Mouse (Mus musculus): ENCODE measurements around the gene Cacnb4.

Gene Cacnb4

DNA sequence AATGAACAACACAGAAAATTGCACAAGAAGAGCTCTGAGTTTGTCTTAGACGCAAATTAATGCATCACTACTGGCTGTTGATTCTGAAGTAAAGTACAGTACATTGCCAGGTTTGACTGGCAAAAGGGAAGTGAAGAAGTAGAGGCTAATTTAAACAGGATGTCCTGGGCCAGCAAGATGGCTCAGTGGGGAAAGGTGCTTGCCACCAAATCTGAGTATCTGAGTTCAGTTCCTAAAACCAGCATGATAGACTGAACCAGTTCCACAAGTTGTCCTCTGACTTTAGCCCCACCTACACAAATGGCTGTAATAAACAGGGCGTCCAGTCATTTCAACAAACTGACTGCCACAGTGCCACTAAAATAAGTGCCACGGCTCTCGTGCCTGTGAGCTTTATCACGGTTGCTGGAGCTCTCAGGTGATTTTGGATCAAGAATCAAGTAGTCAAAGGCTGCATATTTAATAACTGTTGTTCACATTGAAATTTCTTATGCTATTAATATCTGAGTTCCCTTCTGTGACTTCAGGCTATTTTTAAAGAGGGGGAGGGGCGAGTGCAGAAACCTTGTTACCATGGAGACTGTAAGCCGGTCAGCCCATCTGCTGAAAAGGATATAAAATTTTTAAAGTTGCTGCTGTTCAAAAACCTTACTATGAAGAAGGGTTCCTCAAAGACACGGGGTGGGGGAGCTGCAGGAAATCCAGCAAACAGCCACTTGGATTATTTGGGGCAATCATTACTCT is 29.2 kb downstream of the Cacnb4 start:
- DNase-seq (ENCODE audit: low spot score) = no peak

DNA sequence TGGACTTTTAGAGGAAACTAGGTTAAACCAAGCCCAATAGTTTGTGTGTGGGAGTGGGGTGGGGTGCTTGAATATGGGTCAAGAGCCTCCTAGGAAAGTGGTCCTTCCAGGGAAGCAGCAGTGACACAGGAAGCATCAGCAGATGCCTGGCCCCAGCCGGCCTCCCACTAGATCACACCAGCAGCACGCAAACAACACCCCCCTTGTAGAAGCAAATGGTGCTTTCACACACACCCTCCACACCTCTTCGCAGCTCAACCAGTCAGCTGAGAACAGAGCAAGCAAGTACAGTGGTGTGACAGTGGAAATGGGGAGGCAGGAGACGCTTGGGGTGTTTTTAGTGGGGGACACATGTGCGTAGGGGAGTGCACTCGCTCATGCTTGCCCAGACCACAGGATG is 33.0 kb downstream of the Cacnb4 start:
- DNase-seq (ENCODE audit: low spot score) = no peak

DNA sequence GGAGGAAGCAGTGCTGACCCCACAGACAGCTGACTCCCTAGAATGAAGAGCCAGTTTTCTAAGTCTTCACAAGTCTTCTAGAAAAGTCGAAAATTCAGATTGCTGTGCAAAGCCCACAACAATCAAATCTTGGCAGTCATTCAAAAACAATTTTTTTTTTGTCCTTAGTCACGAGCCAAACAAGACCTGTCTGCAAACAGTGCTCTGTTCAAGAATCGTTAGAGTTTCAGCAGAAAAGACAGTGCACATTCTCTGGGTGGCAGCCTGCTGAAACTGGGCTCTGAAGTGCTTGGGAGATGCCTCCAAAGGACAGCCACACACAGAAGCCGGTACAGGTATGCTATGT is 37.1 kb downstream of the Cacnb4 start:
- DNase-seq (ENCODE audit: low spot score) = no peak

DNA sequence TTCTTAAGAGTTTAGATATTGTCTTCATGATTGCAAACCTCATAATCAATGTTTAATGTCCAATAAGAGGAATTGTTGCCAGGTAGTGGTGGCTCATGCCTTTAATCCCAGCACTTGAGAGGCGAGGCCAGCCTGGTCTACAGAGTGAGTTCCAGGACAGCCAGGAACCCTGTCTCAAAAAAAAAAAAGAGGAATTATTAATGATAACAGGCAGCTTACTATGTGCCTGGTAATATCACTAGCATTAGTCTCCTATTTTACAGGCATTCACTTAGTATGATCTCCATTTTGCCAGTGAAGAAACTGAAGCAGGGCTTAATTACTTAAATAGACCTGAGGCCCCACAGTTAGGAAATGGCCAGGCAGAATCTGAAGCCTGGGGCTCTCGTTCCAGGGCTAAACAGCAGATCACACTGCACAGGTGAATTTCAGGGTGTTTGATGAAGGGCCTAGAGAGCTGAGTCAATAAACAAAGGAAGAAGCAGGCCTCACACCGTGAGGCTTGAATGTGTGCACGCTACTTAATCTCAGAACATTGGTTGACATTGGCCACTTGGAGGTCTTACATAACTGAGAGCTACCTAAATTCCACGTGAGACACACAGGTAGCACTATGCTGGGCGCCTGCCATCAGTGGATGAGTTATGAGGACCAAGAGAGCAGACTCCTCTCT is 37.6 kb downstream of the Cacnb4 start:
- DNase-seq (ENCODE audit: low spot score) = no peak

DNA sequence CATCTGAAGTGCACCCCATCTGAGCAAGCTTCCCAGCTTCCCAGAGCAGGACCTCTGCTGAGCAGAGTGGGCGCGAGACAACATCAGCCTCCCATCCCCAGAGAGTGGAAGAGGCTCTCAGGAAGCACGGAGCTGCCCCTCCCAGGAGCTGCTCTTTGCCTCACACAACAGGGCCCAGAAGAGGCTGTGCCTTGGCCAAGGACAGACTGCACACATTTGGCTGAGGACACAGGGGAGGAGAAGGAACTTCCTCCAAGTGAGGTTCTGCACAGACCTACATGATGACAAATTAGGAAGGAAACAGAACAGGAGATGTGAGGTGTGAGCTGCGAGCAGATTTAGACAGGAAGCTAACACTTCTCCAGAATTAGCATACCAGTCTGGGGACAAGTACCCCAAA is 38.4 kb downstream of the Cacnb4 start:
- DNase-seq (ENCODE audit: low spot score) = no peak

DNA sequence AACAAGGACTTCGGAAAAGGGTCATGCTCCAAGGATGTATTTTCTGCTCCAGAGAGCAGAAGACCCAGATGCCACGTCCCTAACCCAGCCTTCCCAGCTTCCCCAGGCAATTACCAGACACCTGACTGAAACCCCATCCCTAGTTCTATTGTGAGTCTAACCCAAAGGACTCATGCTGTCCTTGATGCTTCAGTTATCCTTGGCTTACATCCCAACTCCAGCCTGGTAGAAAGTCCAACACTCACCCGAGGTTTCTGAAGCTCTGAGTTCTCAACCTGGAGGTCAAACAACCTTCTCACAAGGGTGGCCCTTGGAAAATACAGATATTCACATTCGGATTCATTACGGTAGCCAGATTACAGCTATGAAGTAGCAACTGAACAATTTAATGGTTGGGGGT is 40.6 kb downstream of the Cacnb4 start:
- no peak for DNase-seq (ENCODE audit: low spot score)

DNA sequence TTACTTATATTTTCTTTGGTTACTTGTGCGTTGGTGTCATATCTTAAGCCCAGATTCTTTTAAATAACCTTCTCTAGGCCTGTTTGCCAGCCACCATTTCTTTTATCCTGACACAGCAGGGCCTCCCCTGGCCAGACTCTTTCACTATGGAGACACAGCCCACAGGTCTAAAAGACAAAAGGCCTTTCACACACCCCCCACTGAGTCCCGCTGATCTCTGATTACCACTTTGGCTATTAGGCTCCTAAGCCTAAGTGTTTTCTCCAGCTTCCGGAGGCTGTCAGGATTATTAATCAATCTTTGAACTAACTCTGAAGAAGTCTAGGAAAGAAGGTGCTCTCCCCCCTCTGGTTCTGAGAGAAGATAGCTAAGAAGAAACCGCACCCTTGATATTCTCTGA is 41.3 kb downstream of the Cacnb4 start:
- no peak for DNase-seq (ENCODE audit: low spot score)

DNA sequence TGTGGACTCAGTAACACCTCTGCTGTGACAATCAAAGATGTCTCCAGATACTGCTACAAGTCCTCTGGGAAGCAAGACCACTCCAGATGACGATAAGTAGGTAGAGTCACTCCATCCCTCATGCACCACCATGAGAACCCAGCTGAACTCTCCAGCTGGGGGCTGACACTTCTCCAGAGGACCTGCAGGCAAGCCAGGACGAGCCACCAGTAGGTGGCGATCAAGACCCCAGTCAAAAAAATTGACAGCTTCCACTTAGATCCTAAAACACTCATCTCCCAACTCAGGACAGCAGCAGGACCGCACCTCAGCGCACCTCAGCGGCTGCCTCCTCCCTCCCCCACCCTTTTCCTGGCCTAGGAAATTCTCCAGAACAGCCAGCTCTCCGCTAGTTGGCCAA is 43.8 kb downstream of the Cacnb4 start:
- DNase-seq (ENCODE audit: low spot score) = peak; percentile 31

DNA sequence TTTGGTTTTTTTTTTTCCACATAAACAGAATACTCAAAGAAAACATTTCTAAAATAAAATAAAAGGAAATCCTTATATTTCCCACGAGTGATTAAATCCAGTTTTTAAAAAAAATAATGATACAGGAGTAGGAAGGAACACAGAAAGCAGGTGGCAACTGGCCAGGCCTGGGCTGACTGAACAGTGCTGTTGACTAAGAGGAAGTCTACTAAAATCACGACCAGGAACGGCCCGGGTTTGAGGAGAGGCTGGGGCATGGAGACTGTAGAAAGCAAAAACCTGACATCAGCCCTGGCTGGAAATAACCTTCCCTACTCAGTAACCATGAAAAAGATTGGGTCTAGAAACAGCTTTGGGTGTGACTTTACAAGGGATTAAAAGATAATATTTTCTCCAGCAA is 48.4 kb downstream of the Cacnb4 start:
- DNase-seq (ENCODE audit: low spot score) = no peak

DNA sequence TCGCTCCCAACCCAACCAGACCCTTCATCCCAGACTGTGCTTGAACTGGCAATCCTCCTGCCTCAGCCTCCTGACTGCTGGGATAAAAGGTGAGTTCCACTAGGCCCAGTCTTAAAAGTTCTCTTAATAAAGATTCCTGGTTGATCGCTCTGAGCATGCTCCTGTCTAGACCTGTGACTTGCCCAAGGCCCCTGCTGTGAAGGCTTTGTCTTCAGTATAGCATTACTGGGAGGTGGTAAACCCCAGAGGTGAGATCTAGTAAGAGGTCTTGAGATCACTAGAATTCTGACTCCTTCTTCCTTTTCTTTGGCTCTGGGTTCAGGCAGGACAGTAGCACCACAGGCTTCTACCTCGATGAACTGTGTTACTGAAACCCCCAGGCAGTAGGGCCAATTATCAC is 50.4 kb downstream of the Cacnb4 start:
- DNase-seq (ENCODE audit: low spot score) = no peak

DNA sequence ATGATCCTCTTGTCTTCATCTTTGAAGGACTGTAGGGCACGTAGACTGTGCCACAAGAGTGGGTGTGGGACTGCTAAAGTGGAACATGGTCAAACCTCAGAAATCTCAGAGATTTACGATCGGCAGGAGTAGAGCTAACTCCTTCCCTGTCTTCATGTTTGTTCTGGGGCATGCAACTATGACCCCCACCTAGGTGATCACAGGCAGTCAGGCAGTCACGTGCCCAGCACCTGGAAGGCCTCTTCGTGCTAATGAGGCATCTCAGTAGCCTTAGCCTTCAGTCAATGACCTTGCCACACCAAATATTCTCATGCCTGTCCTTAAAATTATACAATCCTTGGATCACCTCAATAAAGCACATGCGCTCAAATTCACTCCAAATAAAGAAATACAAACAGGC is 50.9 kb downstream of the Cacnb4 start:
- DNase-seq (ENCODE audit: low spot score) = no peak

DNA sequence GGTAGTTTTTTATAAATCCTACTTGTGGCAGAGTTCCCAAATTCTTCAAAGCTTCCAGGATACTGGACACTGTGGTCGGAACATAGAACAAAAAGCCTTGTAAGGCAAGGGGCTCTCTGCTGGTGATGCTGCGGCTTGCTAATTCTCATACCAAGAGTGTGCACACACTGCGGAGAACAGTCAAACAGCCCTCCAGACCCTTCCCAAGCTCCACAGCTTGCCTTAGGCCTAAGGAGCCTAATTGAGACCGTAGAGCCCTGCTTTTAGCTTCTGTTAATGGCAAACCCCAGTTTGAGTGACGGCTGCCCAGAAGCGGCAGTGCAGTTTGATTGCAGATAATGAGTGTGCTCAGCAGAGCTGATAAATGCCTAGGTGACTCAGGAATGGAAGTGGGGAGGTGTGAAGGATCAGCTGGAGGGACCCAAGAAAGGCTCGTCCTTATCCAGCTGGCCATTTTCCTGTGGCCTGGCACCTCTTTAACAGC is 52.7 kb downstream of the Cacnb4 start:
- DNase-seq (ENCODE audit: low spot score) = no peak

DNA sequence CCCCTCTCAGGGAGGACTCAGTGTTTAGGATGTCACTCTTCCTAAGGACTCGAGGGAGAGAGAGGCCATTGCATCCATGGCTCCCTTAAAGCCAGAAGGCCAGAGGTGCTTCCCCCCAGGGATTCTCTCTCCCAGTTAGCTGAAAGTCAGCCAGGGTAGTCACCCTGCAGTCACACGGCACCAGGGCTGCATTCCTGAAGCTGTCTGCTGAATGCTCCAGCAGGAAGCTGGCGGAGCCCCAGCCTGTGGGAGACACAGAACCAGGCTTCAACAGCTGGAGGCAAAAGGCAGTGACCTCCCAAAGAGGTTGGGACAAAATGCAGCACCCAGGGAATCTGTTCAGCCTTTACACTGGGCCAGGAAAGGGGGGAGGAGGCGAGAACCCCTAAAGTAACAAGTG is 53.2 kb downstream of the Cacnb4 start:
- no peak for DNase-seq (ENCODE audit: low spot score)

DNA sequence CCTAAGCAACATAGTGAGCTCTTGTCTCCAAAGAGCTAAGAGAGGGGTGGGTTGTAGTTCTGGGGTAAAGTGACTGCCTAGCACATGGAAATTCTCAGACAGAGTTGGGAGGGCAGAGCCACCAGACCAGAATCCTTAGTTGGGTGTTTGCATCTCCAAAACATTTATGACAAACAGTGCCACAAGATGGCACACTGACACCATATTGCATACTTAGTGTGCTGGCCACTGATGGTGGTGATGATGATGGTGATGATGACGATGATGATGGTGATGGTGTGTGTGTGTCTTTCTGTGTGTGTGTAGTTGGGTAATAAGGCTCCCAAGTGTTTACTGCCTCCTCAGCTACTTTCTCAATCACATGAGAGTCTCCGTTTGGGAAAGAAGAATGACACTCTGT is 54.0 kb downstream of the Cacnb4 start:
- no peak for DNase-seq (ENCODE audit: low spot score)

DNA sequence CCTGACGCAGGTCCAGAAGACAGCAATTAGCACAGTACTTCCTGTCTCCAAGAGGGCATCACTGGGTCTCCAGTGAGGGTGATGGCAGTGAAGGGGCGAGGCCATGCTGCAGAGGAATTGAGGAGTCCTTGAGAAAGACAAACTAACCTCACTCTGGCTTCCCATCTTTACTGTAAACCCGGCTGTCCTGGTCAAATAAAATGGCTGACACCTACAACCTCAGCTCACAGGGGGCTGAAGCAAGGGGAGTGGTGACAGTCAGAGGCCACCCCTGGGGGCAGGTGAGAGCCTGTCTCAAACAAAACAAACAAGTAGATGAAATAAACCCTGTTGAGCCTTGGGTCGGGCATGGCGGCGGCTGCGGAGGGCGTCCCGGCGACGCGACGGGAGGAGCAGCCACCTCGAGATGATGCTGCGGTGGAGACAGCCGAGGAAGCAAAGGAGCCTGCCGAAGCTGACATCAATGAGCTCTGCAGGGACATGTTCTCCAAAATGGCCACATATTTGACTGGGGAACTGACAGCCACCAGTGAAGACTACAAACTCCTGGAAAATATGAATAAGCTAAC is 57.1 kb downstream of the Cacnb4 start:
- no peak for DNase-seq (ENCODE audit: low spot score)

DNA sequence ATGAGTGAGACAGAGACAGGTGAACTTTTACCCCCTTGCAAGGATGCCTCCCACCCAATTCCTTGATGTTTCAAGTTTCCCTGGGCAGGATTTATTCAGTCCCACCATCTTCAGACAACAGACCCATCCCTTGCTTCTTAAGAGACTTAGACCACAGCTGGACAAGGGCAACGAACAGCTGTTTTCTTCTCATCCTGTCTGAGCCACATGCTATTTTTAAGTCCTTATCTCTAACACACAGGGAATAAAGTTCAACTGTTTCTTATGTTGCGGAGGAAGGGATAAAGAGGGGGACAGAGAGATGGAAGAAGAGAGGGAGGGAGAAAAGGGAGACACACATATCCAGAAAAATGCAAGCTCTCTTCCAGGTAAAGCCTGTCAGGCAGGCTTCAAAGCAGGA is 57.8 kb downstream of the Cacnb4 start:
- DNase-seq (ENCODE audit: low spot score) = no peak

DNA sequence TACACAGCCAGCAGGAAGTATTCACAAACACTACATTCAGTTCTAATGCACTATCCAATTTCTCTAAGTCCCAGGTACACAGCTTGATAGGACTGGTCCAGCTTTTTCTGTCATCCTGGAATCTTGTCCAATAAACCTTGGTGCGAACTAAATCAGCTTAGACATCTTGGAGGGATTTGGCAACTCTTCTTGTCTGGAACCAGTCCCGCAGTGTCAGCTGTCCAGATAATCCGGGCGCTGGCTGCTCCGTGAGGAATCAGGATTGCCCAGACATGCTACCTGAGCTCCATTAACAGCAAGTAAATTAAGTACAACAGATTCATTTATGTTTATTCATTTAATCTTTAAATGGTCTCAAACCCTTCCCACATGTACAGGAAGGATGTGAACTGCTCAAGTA is 61.2 kb downstream of the Cacnb4 start:
- no peak for DNase-seq (ENCODE audit: low spot score)

DNA sequence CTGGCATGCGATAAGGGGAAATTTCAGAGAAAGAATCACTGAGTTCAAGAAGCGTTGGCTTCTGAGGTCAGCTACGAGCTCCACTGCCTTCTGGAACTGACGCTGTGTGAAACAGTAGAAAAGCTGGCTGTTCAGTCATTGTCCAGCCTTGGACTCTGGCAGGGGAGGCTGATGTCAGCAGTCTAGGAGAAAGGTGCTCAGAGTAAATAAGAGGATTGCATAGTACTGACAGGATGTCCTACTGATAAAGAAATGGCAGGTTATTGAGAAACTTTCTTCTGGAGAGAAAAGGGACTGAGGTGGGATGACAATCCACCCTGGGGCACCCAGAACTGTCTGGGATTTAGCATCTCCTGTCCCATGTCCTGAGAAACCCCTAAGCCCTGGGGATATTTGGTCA is 62.7 kb downstream of the Cacnb4 start:
- DNase-seq (ENCODE audit: low spot score) = no peak

DNA sequence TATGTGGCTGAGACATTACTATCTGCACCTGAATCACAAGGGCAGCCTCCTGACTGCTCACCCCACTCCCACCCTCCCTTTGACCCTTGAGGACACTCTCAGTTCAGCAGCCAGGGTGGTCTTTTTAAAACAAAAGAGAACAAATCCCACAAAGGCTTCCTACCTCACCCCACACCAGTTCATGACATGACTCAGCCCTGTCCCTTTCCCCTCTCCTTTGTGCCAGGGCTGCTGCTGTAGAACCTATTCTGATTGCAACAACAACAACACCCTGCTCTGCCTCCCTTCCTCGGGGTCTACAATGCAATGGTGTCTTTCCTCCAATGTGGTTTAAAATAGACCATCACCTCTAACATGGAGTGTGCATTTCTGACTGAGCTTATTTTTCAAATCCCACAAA is 67.1 kb downstream of the Cacnb4 start:
- DNase-seq (ENCODE audit: low spot score) = no peak

DNA sequence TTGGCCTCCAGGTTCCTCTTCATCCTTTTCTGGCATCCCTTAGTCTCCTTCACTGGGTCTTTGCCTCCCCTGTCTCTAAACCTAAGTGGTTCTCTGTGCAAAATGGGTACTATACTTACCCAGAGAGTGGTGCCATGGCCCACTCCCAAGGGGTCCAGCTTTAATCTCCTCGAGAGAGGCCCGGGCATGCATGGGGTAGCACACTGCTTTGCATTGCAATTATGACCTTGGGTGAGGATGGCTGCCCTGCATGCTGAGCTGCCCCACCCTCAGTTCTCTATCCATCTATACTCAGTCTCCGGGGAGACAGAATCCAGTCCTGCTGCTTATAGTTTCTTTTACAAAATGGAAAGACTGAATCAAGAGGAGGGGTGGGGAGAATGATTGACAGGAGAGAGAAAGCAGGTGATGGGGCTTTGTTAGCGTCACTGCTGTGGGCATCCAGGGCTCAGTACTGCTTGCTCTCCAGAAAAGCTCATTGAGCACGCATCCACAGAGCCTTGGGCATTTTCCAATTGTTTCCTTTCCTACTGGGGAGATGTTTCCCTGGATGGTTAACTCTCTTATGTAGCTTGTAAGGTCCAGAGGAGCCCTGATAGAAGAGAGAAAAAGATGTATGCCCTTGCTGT is 68.7 kb downstream of the Cacnb4 start:
- no peak for DNase-seq (ENCODE audit: low spot score)

DNA sequence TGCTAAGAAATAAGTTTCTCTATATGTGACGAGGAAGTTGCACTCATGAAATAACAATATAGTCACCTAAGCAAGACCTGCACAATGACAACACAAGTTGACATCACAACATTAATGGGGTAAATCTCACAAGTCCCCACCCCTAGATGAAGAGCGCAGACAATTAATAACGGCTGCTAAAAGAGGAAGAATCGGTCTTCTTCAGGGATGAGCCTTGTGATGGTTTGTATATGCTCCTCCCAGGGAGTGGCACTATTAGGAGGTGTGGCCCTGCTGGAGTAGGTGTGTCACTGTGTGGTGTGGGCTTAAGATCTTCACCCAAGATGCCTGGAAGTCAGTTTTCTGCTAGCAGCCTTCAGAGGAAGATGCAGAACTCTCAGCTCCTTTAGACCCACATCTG is 70.3 kb downstream of the Cacnb4 start:
- no peak for DNase-seq (ENCODE audit: low spot score)

DNA sequence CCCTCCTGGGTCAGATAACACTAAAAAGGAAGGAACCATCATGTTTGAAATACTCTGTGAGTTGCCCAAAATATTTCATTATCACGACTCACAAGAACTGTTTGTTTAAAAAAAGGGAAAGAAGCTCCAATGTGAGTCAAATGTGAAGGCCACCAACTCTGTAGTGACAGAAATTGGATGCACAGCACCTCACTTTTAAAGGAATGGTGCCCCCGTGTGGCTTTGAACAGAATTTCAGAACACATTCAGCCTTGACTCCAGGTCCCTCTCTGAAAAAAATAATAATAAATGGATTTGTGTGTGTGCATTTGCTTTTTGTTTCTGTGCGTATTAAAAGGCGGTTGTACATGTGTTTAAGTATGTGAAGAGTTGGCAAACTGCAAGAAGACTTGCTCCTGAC is 71.3 kb downstream of the Cacnb4 start:
- peak; percentile 38 for DNase-seq (ENCODE audit: low spot score)

DNA sequence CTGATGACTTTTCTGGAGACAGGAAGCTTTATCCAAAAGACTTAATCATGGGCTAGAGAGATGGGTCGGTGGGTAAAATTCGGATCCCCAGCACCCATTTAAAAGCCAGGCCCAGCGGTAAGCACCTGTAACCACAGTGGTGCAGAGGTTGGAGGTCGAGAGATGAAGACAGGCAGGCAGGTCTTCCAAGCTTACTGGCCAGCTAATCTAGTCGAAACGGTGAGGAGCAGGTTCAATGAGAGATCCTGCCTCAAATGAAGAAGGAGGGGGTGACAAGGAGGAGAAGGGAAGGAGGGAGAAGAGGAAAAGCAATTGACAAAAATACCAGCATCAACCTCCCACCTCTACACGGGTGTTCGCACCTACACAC is 72.0 kb downstream of the Cacnb4 start:
- DNase-seq (ENCODE audit: low spot score) = no peak

Data from layer of hippocampus, adult 9-10 months (tissue).